Mouse (Mus musculus) heart, embryonic 10.5 days (tissue): ENCODE measurements around the gene Ifitm2. TPM values are rescaled to one million over a fixed set of nuclear protein-coding genes. Genes with fewer than 3 reads are reported as not detected.

Experiments
- DNase-seq: peaks from one replicate; pipeline ENCODE4 v3.0.0-alpha.2; 2017; ENCODE audit warnings: low spot score
- H3K27ac ChIP-seq: fragments of 300-500 bp; sonication (generic); 2 replicates; pipeline ENCODE4 v1.5.1; 2016; ENCODE audit warnings: mild to moderate bottlenecking
- H3K27me3 ChIP-seq: fragments of 300-500 bp; sonication (generic); 2 replicates; pipeline ENCODE4 v1.6.1; 2016; ENCODE audit warnings: mild to moderate bottlenecking; ENCODE audit not compliant: poor library complexity, insufficient read depth, severe bottlenecking
- H3K36me3 ChIP-seq: fragments of 300-500 bp; sonication (generic); 2 replicates; pipeline ENCODE4 v1.6.1; 2016; ENCODE audit warnings: mild to moderate bottlenecking, moderate library complexity
- H3K4me1 ChIP-seq: fragments of 300-500 bp; sonication (generic); 2 replicates; pipeline ENCODE4 v1.6.1; 2016; ENCODE audit warnings: mild to moderate bottlenecking
- H3K4me3 ChIP-seq: fragments of 300-500 bp; sonication (generic); 2 replicates; pipeline ENCODE4 v1.5.1; 2016; ENCODE audit warnings: mild to moderate bottlenecking, moderate library complexity
- H3K9me3 ChIP-seq: fragments of 300-500 bp; sonication (generic); 2 replicates; pipeline ENCODE4 v1.6.1; 2016; ENCODE audit warnings: mild to moderate bottlenecking, moderate library complexity
- WGBS: fragments of 180-500 bp; shearing (Covaris S2); methylation state at CpG from one replicate; pipeline ENCODE4 v1.1.7; 2016; 5-methylcytosine and 5-hydroxymethylcytosine counted together
- polyA plus RNA-seq: library from polyadenylated mRNA; unstranded; fragments of >200 nt; fragmentation: Nextera tagmentation; extraction: Ambion mirVana; gene quantifications from 2 replicates; pipeline ENCODE4 v1.2.1, GENCODE M21; 2016

Ifitm2 gene
- polyA plus RNA-seq, 1 experiment from 2014 or later: 508 TPM

DNA sequence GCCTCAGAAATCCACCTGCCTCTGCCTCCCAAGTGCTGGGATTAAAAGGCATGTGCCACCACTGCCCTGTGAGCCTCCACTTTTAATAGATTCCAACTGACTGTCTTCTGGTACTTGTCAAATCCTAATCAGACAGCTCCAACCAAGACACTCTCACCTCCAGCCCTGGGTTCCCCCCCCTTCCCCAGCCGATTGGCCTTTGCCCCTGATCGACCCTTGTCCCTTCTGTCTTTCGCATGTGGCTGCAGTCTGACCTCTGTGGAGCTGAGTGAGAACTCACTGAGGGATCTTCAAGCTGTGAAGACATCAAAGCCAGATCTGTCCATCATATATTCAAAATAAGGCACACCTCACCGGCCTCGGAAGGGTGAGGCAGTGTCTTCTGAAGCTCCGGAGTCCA is 28.6 kb downstream of the Ifitm2 start:
- no peak overlapping the region for H3K27ac ChIP-seq
- DNase-seq: no peak
- H3K4me1 ChIP-seq: peaks cover 12% of the 10 kb centered on the region
- 76% methylated on average over 6 of the region's 6 CpGs for WGBS
- H3K4me3 ChIP-seq: no peak overlapping the region
- no peaks in the 10 kb centered on the region for H3K36me3 ChIP-seq
- H3K9me3 ChIP-seq: no peaks in the 10 kb centered on the region
- peaks cover 62% of the 10 kb centered on the region for H3K27me3 ChIP-seq

DNA sequence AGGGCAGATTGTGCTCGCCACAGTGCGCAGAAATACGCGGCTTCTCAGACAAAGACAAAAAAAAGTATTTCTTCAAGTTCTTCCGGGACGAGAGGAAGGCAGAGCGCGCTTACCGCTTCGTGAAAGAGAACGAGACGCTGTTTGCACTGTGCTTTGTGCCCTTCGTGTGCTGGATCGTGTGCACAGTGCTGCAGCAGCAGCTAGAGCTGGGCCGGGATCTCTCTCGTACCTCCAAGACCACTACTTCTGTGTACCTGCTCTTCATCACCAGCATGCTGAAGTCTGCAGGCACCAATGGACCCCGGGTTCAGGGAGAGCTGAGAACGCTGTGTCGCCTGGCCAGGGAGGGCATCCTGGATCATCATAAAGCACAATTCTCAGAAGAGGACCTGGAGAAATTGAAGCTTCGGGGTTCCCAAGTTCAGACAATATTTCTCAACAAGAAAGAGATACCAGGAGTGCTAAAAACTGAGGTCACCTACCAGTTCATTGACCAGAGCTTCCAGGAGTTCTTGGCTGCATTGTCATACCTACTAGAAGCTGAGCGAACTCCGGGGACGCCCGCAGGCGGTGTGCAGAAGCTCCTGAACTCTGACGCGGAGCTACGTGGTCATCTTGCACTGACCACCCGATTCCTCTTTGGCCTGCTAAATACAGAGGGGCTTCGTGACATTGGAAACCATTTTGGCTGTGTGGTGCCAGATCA is 32.6 kb downstream of the Ifitm2 start:
- peak overlapping the region; percentile 53 for H3K4me3 ChIP-seq
- DNase-seq: no peak
- 25% methylated on average over 30 of the region's 30 CpGs for WGBS

DNA sequence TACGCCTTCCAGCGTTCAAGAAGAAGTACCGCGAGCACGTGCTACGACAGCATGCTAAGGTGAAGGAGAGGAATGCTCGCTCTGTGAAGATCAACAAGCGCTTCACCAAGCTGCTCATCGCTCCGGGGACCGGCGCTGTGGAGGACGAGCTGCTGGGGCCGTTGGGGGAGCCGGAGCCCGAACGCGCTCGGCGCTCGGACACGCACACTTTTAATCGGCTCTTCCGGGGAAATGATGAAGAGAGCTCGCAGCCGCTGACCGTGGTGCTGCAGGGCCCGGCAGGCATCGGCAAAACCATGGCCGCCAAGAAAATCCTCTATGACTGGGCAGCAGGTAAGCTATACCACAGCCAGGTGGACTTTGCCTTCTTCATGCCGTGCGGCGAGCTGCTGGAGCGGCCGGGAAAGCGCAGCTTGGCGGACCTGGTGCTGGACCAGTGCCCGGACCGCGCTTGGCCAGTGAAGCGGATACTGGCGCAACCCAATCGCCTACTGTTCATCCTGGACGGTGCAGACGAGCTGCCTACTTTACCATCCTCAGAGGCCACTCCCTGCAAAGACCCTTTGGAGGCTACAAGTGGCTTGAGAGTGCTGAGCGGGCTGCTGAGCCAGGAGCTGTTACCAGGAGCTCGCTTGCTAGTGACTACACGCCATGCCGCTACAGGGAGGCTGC is 33.3 kb downstream of the Ifitm2 start:
- Histone ChIP-seq H3K4me3 (peak overlapping the region; percentile 53), H3K36me3 (no peaks in the 10 kb centered on the region), H3K27me3 (peaks cover 95% of the 10 kb centered on the region), H3K27ac (no peak overlapping the region), H3K9me3 (no peaks in the 10 kb centered on the region), H3K4me1 (peaks cover 19% of the 10 kb centered on the region)
- 1% methylated on average over 49 of the region's 49 CpGs for WGBS
- no peak for DNase-seq

More for the DNA sequence above, 32.6 kb downstream of the Ifitm2 start:
- Histone ChIP-seq H3K9me3 (no peaks in the 10 kb centered on the region), H3K27me3 (peaks cover 92% of the 10 kb centered on the region), H3K4me1 (peaks cover 19% of the 10 kb centered on the region), H3K36me3 (no peaks in the 10 kb centered on the region), H3K27ac (no peak overlapping the region)

DNA sequence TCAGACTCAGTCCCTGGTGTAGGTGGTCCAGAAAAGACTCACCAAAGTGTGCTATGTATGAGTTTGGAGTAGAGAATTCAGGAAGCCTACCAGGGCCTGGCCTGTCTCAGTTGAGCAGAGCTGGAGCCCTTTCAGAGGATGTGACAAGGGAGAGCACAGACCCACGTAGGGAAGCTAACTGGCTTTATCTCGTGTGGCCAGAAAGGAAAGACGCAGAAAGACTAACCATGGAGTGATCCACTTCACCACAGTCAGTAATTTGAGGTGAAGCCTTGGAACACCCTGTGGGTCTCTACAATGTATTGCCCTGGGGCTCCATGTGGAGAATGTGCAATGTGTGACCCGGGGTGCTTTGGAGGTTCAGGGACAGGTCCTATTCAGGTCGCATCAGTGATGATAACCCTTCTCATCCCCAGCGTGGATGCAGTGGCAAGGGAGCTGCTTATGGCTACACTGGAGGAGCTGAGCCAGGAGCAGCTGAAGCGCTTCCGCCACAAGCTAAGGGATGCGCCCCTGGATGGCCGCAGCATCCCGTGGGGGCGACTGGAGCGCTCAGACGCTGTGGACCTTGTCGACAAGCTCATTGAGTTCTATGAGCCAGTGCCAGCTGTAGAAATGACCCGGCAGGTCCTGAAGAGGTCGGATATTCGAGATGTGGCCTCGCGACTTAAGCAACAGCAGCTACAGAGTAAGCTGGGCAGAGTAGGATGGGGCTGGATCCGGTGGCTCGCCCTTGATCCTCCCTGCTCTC is 34.4 kb downstream of the Ifitm2 start:
- WGBS: 28% methylated on average over 22 of the region's 22 CpGs
- Histone ChIP-seq H3K27me3 (peaks cover 90% of the 10 kb centered on the region), H3K4me3 (no peak overlapping the region), H3K9me3 (no peaks in the 10 kb centered on the region), H3K36me3 (no peaks in the 10 kb centered on the region), H3K27ac (no peak overlapping the region), H3K4me1 (peaks cover 19% of the 10 kb centered on the region)
- DNase-seq: no peak

DNA sequence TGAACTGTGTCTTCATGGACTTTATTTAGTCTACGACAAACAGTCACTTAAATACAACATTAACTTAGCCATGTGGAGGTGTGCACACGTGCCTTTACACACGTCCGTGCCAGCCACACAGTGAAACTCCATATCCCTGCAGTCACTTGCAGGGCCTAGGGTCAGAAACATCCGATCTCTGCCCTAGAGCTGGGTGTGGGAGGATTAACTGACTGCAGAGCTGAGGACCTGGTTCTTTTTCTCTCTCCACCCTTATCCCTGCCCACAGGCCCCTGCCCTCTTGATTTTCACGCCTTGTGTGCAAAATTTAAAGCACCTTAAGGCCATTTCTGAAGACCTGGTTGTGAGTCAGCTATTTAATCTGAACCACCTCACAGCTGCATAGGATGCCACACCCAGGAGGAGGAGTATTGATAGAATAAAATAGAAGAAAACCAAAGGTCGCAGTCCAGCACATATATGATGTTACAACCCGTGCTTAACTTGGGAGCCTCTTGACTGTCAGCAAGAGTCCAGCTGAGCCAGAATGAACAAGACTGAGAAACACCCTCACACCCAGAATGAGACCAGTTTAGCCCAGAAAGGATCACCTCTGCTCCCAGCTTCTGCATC is 35.3 kb downstream of the Ifitm2 start, which contains the start of gene Nlrp6:
TSS of gene Nlrp6 (plus strand) at position 485 of the 612 bp plus-strand sequence.
- peaks cover 86% of the 10 kb centered on the region for H3K27me3 ChIP-seq
- WGBS: 69% methylated on average over 8 of the region's 8 CpGs
- H3K9me3 ChIP-seq: no peaks in the 10 kb centered on the region
- no peak within 1 kb of the TSS for H3K27ac ChIP-seq
- DNase-seq: no peak
- no peaks in the 10 kb centered on the region for H3K36me3 ChIP-seq
- no peak within 1 kb of the TSS for H3K4me3 ChIP-seq
- H3K4me1 ChIP-seq: peaks cover 19% of the 10 kb centered on the region

DNA sequence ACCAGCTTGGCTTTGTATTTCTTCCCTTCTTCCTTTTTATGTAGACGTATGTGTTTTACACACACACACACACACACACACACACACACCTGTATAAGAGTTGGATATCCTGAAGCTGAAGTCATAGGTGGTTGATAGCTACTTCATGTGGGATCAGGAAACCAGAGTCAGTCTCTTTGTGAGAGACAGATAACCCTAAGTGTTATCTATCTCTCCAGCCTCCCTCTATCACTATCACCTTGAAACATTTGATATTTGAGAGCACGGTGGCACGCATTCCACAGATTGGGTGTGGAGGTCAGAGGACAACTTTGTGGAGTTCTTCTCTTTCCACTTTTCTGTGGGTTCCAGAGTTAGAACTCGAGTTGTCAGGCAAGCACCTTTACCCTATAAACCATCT is 35.9 kb downstream of the Ifitm2 start:
- Histone ChIP-seq H3K27me3 (peaks cover 80% of the 10 kb centered on the region), H3K36me3 (no peaks in the 10 kb centered on the region), H3K27ac (no peak overlapping the region), H3K4me1 (peaks cover 19% of the 10 kb centered on the region), H3K9me3 (no peaks in the 10 kb centered on the region), H3K4me3 (no peak overlapping the region)
- WGBS: 44% methylated on average over 4 of the region's 4 CpGs
- no peak for DNase-seq

DNA sequence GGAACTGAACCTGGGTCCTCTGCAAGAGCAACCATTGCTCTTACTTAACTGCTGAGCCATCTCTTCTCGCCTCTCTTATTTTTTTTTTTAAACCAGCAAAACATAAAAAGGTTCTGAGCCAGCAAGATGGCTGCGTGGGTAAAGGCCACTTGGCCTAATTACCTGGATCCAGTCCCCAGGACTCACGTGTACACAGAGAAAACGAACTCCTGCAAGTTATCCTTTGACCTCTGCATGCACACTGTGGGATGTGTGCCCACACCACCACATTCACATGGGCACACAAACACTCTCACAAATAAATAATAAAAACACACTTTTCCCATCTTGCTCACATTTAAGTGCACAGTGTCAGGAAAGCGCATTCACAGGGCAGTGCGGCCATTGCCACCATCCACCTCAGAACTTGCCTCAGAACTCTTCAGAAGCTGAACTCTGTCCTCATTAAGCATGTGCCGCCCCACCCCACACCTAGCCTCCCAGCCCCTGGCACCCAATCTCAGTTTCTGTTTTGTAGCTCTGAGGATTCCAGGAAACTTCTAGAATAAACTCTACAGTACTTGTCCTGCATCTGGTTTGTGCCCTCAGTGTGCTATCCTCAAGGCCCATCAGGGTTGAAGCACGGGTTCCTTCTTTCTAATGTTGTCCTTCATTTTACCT is 41.6 kb downstream of the Ifitm2 start:
- Histone ChIP-seq H3K9me3 (no peaks in the 10 kb centered on the region), H3K4me3 (no peak overlapping the region), H3K36me3 (no peaks in the 10 kb centered on the region), H3K27ac (no peak overlapping the region), H3K4me1 (no peaks in the 10 kb centered on the region; the same call in 1 of the 2 replicates), H3K27me3 (peaks cover 25% of the 10 kb centered on the region)
- DNase-seq: no peak
- WGBS: 85% methylated on average over 8 of the region's 8 CpGs

DNA sequence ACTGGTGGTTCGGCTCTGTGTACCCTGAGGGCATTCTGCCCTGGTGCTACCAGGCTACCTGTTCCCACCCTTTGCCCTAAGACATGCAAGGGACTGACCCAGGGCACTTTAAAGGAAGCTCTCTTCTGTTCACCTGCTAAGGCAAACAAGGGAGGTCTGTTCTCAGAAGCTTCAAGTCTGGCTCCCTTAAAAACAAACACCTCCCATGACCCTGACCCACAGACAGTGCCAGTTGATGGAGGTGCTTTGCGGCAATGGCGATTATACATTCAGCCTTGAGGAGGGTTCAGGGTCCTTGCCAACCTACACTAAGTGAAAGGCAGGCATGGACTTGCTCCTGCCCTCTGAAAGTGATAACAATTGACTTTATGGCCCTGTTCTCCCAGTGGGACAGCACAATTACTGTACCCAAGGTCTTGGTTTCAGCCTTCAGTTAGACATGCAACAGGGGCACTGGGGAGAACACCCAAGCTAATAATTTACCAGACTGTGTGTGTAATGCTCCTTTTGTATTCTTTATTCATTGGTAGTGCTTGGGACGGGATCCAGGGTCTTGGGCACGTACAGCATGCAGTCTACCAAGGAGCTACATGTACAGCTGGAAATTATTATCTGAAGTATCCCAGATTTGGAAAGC is 42.8 kb downstream of the Ifitm2 start:
- no peak for DNase-seq
- Histone ChIP-seq H3K9me3 (no peaks in the 10 kb centered on the region), H3K27me3 (peaks cover 17% of the 10 kb centered on the region), H3K4me1 (peaks cover 6% of the 10 kb centered on the region; the same call in 1 of the 2 replicates), H3K4me3 (no peak overlapping the region), H3K27ac (no peak overlapping the region), H3K36me3 (no peaks in the 10 kb centered on the region)
- WGBS: 70% methylated on average over 5 of the region's 5 CpGs

DNA sequence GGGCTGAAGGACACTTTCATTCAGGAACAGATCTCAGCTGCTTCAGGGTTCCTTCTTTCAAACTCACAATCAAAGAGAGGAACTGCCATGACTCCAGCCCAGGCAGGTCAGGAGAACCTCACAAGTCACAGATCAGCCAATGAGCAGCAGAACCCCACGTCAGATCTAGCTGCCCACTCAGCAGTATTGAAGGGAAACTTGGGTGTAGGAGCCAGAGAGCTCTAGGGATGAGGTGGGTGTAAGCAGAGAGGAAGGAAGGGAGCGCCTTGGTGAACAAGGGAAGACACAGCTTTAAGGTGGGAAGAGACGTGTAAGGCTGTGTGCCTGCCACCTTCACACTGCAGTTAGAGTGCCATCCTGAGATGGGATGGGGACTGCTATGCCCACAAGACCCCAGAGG is 43.5 kb downstream of the Ifitm2 start:
- no peak for DNase-seq
- no peaks in the 10 kb centered on the region for H3K36me3 ChIP-seq
- no peaks in the 10 kb centered on the region for H3K9me3 ChIP-seq
- H3K4me1 ChIP-seq: peaks cover 6% of the 10 kb centered on the region; the same call in 1 of the 2 replicates
- H3K4me3 ChIP-seq: no peak overlapping the region
- H3K27me3 ChIP-seq: peaks cover 10% of the 10 kb centered on the region; the same call in 1 of the 2 replicates
- no peak overlapping the region for H3K27ac ChIP-seq
- 55% methylated on average over 3 of the region's 3 CpGs for WGBS

DNA sequence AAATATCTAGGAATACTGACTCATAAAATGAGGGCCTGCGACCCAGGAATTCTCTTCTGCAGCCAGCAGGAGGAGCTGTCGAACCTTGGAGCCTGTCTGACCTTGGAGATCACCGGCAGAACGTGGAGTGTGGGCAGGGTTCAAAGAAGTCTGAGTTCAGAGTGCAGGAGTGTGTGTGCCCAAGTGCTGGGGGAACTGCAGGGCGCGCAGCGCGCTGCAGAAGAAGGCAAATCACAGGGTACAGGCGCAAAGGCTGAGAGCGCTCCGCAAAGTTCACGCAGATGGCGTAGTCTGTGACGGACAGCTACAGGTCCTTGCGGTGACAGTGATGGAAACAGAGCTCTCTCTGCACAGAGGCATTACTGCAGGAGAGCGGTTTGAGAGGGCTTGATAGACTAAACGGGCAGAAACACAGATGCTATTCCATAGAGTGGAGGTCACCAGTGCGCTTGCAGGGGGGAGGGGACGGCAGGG is 47.1 kb downstream of the Ifitm2 start:
- DNase-seq: peak; percentile 91
- H3K27ac ChIP-seq: peak overlapping the region; percentile 63; the same call in 1 of the 2 replicates
- no peaks in the 10 kb centered on the region for H3K36me3 ChIP-seq
- 3% methylated on average over 19 of the region's 19 CpGs for WGBS
- H3K27me3 ChIP-seq: peaks cover 15% of the 10 kb centered on the region; the same call in 1 of the 2 replicates
- peaks cover 6% of the 10 kb centered on the region; the same call in 1 of the 2 replicates for H3K4me1 ChIP-seq
- peak overlapping the region; percentile 57 for H3K4me3 ChIP-seq
- H3K9me3 ChIP-seq: no peaks in the 10 kb centered on the region

DNA sequence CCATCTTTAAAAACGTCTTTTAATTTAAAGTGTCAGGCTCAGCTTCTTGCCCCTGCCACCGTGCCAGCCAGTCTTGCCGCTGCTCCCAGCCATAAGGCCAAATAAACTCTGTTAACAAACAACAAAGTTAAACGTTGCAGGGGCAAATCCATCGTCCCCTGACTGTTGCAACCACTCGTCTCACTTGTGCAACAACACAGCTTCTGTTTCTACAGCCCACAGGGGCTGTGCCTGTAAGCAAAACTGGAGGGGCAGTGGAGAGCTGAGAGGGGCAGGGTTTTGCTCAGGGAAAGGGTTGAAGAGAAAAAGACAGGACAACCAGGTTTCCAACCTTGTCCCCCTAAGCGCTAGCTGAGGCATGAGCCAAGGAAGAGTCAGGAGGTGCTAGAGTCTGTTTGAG is 47.6 kb downstream of the Ifitm2 start:
- no peak for DNase-seq
- Histone ChIP-seq H3K4me1 (peaks cover 10% of the 10 kb centered on the region; the same call in 1 of the 2 replicates), H3K27ac (no peak overlapping the region), H3K27me3 (peaks cover 13% of the 10 kb centered on the region; the same call in 1 of the 2 replicates), H3K4me3 (no peak overlapping the region), H3K9me3 (no peaks in the 10 kb centered on the region), H3K36me3 (no peaks in the 10 kb centered on the region)
- 44% methylated on average over 7 of the region's 7 CpGs for WGBS

DNA sequence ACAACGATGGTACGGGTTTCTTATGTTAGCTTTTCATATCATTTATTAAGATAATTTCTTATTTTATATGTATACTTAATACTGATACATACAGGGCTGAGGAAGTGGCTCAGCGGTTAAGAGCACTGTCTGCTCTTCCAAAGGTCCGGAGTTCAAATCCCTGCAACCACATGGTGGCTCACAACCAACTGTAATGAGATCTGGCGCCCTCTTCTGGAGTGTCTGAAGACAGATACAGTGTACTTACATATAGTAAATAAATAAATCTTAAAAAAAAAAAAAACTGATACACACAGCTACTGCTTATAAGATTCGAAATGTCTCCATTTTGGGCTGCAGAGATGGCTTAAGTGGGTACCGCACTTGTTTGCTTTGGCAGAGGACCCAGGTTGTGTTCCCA is 48.1 kb downstream of the Ifitm2 start:
- Histone ChIP-seq H3K27ac (no peak overlapping the region), H3K4me1 (peaks cover 15% of the 10 kb centered on the region; the same call in 1 of the 2 replicates), H3K27me3 (peaks cover 13% of the 10 kb centered on the region; the same call in 1 of the 2 replicates), H3K4me3 (no peak overlapping the region), H3K36me3 (no peaks in the 10 kb centered on the region), H3K9me3 (no peaks in the 10 kb centered on the region)
- no peak for DNase-seq
- 81% methylated on average over 7 of the region's 7 CpGs for WGBS
